Mouse (Mus musculus) G1E (cell line): ENCODE measurements around the gene Slc38a1.

Source experiments
- CTCF ChIP-seq: IDR thresholded peaks from 2 replicates; pipeline ENCODE4 v1.5.1; 2012; ENCODE audit warnings: low read depth, low read length, inconsistent platforms, mixed read lengths
- GATA1 ChIP-seq: IDR thresholded peaks from 2 replicates; pipeline ENCODE4 v1.6.1; 2012; ENCODE audit warnings: borderline replicate concordance, low read length, inconsistent platforms, mixed read lengths
- GATA2 ChIP-seq: IDR thresholded peaks from 2 replicates; pipeline ENCODE4 v1.6.1; 2012; ENCODE audit warnings: low read depth, low read length, inconsistent platforms, borderline replicate concordance
- TAL1 ChIP-seq: conservative IDR thresholded peaks from 2 replicates; pipeline ENCODE4 v1.6.1; 2012; ENCODE audit warnings: low read depth, low read length, inconsistent platforms, mixed read lengths

GRCm38 (mm10) chr15:96674089-96674488 is 31.4 kb upstream of the Slc38a1 start:
- TF ChIP-seq GATA1 (no peak), CTCF (no peak), GATA2 (no peak), TAL1 (no peak)
